Mouse (Mus musculus): ENCODE measurements at regions not wholly inside any gene's neighbourhood (a gene's known extent, or its start where the extent isn't known, plus 50 kb on each side); places are given as distances from the start of the nearest gene placed in this dataset.

DNA sequence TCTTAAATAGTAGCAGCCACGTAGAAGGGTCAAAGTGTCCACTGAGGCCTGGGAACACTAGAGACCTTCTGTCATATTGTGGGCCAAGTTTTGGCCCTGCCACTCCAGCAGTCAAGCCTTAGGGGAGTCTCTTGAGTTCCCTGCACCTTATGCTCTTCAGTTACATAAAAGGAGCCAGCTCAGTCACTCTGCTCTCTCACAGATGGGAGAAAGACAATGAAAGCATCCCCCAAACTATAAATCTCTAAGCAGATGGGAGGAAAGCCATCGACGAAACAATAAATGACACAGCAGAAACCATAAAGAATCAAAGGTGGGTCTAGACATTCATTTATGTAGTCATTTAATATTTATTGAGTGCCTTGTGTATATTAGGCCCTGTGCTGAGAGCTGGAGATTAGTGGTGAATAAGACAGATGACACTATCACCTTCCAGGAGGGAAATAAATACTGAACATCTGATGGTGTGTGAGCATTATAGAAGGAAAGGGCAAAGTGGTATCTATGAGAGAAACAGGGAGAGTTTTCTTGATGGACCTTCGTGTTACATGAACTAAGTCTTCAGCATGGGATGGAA lies 137.5 kb upstream of the Synpr start:
- intact Hi-C loops (cut with DNase I) = no loop called here
- DNase-seq (ENCODE audit: low spot score in 2 of 2) = no peak

DNA sequence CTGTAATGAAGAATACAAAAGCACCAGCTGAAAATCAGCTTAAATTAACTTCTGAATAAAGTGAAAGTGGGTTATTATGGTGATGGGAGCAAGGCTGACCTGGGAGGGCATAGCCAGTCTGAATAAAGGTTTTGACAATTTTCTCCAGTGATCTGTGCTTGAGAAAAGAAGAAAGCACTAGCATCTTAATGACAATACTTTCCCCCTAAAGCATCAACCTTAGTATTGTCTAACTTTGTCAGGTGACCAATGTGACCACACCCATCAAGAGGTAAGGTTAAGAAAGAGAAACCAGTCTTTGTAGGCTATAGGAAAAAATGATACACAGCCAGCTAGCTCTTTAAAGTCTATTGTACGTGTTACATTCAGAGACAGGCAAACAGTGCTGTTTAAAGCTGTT lies 135.0 kb upstream of the Synpr start:
- intact Hi-C loops (cut with DNase I) = no loop called here

DNA sequence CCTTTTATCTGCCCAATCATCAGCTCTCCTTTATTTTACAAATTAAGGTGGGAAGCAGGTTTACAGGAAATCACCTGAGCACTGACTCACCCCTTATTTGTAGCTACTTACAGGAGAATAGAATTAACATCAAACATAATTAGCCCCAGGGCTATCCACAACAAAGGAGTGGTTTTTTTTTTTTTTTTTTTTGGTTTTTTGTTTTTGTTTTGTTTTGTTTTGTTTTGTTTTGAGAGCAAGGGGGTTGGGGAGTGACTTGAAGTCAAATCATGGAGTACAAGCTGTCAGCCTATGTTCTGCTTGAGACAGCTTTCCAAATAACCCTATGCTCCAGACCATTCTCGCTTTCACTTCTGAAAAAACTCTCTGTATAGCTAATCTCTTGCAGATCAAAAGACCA lies 132.9 kb upstream of the Synpr start:
- intact Hi-C loops (cut with DNase I) = no loop called here
- DNase-seq (ENCODE audit: low spot score in 2 of 2) = no peak

More for the DNA sequence above, 135.0 kb upstream of the Synpr start:
- no peak for DNase-seq (ENCODE audit: low spot score in 2 of 2)

DNA sequence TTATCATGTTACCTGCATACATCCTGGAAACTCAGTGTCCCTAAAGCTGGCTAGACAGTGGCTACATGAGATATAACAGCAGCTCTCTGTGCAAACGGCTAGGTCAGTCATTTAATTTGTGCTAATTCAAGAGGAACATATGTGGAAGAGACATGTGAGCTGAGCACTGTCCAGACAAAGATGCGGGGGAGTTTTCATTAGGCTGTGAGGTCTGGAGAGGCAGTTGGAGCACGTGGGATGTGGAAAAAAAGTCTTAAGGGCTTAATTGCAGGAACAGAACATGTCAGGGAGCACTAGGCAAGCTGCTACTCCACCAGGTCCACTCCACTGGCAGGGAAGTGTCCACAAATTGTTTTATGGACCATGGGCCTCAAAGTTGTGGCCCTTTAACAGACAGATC lies 108.4 kb upstream of the Synpr start:
- no peak for DNase-seq (ENCODE audit: low spot score in 2 of 2)
- intact Hi-C loops (cut with DNase I) = no loop called here

DNA sequence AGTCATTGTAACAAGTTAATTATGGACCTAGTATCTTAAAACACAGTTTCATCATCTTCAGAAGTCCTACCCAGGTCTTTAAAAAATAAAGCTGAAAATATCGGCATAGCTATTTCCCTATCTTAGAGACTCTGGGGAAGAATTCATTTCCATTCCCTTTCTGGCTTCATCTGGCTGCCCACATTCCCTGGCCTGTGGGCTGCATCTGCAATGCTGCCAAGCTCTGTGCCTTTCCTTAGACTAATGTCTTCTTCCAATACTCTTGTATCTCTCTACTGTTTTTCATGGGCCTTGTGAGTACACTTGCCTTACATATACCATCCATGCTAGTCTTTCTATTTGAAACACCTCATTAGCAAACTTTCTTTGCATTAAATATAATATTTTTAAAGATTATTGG lies 106.7 kb upstream of the Synpr start:
- intact Hi-C loops (cut with DNase I) = no loop called here
- DNase-seq (ENCODE audit: low spot score in 2 of 2) = peak; percentile 28 to 87

DNA sequence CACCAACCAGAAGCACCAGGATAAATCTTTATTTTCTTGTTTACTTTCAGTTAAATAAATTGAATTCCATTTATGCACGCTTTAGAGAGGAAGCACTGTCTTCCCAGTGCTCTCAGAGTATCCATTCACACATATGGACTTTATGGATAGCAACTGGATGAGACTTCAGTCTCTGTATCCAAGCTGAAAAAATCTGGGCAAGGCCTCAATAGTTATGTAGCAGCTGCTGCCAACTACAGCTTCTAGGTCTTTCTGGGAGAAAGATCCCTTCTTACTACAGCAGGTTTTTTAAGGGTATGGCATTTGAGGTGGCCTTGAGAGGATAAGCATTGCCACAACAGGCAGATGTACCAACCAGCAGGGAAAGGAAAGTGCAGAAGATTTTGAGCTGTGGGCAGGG lies 93.8 kb upstream of the Synpr start:
- DNase-seq (ENCODE audit: low spot score in 2 of 2) = peak in 1 of 2 experiments; percentile 16
- intact Hi-C loops (cut with DNase I) = no loop called here

DNA sequence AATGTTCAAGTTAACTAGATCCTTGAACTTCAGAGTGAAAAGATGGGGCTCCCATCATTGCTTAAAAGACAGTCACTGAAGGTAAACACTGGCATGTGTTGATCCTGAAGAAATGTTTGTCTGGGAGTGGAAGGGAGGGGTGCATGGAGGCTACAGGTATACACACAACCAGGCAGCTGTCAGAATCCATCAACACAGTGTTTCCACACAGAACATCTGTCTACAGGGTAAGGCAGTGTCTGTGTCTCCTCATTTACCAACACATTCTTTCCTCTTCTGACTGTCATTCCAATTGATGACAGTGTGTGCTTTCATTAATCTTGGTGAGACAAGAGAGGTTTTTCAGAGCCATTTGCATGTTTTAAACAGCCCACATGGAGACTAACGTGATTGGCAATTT lies 91.8 kb upstream of the Synpr start:
- intact Hi-C loops (cut with DNase I) = no loop called here
- DNase-seq (ENCODE audit: low spot score in 2 of 2) = no peak

DNA sequence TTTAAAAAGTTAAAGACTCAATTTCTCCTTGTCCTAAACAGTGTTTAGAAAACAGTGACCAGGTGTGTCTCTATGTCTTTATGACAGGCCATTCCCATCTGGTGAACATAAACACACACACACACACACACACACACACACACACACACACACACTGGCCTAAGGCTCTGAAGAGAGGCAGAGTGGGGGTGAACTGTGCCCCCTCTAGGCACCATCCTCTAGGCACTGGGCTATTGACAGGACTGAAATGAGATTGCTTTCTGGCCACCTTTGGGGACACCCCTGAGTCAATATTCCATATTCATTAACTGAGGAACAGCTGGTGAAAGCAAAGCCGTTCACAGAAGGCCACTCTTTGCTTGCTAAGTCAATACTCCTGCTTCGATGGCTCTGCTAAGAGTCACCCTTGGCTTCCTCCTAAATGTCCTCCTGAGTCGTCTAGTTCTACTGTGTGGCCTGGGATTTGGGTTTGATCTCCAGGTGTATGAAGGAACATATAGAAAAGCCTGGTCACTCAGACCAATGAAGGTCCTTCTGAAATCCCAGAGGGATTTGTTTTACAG lies 87.2 kb upstream of the Synpr start:
- intact Hi-C loops (cut with DNase I) = no loop called here
- DNase-seq (ENCODE audit: low spot score in 2 of 2) = no peak

DNA sequence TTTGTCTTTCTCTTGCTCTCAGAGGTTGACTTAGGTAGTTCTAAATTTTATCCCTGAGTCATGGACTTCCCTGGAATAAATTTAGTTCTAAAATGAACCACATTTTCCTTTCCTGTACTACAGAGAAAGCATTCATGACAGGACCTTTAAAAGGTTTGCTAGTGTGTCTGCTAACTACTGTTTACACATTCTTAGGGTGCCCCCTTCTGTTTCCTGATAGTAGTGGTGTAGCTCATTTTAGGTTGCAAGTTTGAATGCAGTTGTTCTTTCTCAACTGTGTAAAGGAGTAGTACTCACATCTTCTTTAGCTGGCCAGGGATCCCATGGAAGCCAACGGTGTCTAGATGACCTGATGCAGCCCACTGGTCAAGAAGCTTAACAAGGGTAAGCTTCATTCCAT lies 86.1 kb upstream of the Synpr start:
- intact Hi-C loops (cut with DNase I) = loop anchor here (1.0 to 2.0 kb wide), 3 partner anchors 376 to 624 kb away; partner anchors contain the start of gene Cadps
- peak; percentile 59 to 84 for DNase-seq (ENCODE audit: low spot score in 2 of 2)

DNA sequence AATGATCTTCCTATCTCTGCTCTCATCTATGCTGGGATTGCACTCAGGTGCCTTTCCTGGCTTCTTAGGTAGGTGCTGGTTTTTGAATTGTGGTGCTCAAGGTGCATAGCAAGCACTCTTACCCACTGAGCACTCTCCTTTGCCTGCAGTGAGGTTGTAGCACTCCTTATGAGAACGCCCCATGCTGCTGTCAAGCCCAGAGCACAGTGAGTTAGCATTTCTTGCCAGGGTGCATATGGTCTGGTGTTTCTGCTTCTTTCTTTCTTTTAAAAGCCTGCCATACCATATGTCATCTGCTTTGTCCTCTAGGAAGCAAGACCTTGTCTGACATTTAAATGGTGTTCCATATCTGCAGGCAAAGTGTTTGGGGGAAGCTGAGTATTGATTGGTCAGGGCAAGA lies 71.9 kb upstream of the Synpr start:
- DNase-seq (ENCODE audit: low spot score in 2 of 2) = no peak
- intact Hi-C loops (cut with DNase I) = no loop called here
